Mouse (Mus musculus): ENCODE results near the gene Clip3.
A peak's percentile ranks its signal among the peaks of the same experiment; 100 is the strongest.

Clip3 gene

DNA sequence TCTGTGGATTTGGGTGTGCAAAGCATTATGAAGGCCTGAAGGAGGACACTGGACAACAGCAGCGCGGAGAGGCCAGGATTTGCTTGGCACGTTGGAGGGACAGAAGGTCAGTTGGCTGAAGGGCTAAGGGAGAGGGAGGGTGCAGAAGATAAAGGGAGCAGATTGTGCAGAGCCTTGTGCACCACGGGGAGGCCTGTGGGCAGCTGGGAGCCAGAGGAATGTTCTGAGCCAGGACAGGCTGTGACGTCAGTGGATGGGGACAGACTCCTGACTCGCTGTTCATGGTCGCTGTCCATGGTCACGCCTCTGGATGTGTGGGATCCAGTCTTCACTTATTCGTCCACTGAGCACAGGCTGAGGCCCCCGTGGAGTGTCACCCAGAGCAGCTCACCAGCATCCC, 3.6 kb downstream of the Clip3 start:
- DNase-seq (ENCODE audit: low spot score): no peak

GRCm38 (mm10) chr7:30296816-30297215, 5.3 kb downstream of the Clip3 start:
- DNase-seq (ENCODE audit: low spot score): no peak

DNA sequence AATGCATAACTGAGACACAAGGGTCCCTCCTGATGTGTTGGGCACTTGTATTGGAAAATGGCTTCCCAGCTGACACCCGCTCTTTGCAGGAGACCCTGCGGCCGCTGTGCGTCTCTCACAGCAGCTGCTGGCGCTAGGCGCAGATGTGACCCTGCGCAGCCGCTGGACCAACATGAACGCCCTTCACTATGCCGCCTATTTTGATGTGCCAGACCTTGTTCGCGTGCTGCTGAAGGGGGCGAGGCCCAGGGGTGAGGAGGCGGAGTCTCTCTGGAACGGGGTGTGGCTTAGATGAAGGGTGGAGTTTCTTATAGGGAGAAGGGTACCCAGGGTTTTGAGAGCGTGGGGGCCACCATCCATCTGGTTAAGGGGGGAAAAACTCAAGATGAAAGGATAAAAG, 5.7 kb downstream of the Clip3 start:
- no peak for DNase-seq (ENCODE audit: low spot score)

DNA sequence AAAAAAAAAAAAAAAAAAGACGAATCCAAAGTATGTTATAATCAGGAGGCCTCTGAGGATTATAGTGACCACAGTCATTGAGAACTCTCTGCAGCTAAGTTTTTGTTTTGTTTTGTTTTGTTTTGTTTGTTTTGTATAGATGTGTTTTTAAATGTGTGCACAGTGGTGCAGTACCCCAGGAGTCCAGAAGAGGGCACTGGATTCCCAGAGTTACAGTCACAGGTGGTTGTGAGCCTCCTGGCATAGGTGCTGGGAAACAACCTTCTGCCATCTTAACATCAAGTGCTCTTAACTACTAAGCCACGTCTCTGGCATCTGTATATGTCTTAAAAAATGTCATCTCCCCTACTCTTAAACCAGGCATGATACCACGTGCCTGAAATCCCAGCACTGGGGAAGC, 9.4 kb downstream of the Clip3 start:
- no peak for DNase-seq (ENCODE audit: low spot score)

- DNase-seq (ENCODE audit: low spot score): no peak
These were observed 14.7 kb downstream of the Clip3 start for GRCm38 (mm10) chr7:30306083-30306779.

GRCm38 (mm10) chr7:30308076-30309005, 16.8 kb downstream of the Clip3 start, which contains the start of gene Alkbh6:
Gene Alkbh6 (plus strand): TSS chr7:30308717.
- peak; percentile 96 for DNase-seq (ENCODE audit: low spot score)

GRCm38 (mm10) chr7:30309395-30310129, 18.0 kb downstream of the Clip3 start:
- no peak for DNase-seq (ENCODE audit: low spot score)

GRCm38 (mm10) chr7:30310136-30310535, 18.6 kb downstream of the Clip3 start:
- no peak for DNase-seq (ENCODE audit: low spot score)

GRCm38 (mm10) chr7:30313666-30314320, 22.3 kb downstream of the Clip3 start:
- no peak for DNase-seq (ENCODE audit: low spot score)

DNA sequence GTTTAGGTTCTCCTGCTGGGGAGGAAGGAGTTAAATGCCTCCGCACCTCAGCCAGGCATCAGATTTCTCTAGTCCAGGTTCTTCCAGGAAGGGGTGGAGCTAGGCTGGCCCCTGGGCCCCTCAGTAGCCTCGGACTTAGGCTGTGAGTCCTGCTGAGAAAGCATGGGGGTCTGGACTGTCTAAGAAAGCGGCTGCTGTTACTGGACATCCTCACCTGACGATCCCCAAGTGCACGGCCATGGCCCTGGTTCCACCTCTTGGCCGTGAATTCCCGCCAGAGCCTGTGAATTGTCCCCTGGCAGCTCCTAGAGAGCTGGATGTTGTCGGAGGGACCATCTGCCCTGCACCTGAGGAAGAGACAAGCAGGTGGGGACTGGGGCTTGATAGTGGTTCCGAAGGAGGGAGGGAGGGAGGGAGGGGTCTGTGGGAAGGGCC, 23.2 kb downstream of the Clip3 start, which contains the start of gene Syne4:
Syne4 (plus strand) TSS at position 87 of the 435 bp plus-strand sequence.
- DNase-seq (ENCODE audit: low spot score): no peak

- no peak for DNase-seq (ENCODE audit: low spot score)
These were observed 24.3 kb downstream of the Clip3 start for GRCm38 (mm10) chr7:30315559-30316529.

GRCm38 (mm10) chr7:30318142-30318541, 26.6 kb downstream of the Clip3 start:
- no peak for DNase-seq (ENCODE audit: low spot score)

DNA sequence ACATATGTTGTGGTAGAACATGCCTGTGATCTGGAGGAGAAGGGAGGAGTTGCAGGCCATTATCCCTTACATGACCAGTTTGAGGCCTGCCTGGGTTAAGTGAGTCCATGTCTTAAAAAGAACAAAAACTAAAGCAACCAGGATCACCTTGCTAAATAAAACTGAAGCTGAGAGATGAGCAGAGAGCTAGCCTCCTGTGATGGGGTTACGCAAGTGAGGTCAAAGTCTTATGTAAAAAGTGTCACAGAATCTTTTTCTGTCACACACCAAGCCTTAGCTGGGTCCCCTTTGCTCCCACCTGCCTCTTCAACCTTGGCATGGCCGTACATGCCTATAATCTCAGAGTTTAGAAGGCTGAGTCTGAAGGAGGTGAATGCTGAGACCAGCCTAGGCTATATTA, 29.4 kb downstream of the Clip3 start:
- DNase-seq (ENCODE audit: low spot score): no peak

- no peak for DNase-seq (ENCODE audit: low spot score)
These were observed 30.2 kb downstream of the Clip3 start, which contains the start of gene E130208F15Rik for GRCm38 (mm10) chr7:30321539-30322284. Gene E130208F15Rik (plus strand): TSS chr7:30321740.

GRCm38 (mm10) chr7:30322285-30322667, 30.7 kb downstream of the Clip3 start:
- peak; percentile 85 for DNase-seq (ENCODE audit: low spot score)

- DNase-seq (ENCODE audit: low spot score): no peak
These were observed 31.3 kb downstream of the Clip3 start for GRCm38 (mm10) chr7:30322865-30323264.

DNA sequence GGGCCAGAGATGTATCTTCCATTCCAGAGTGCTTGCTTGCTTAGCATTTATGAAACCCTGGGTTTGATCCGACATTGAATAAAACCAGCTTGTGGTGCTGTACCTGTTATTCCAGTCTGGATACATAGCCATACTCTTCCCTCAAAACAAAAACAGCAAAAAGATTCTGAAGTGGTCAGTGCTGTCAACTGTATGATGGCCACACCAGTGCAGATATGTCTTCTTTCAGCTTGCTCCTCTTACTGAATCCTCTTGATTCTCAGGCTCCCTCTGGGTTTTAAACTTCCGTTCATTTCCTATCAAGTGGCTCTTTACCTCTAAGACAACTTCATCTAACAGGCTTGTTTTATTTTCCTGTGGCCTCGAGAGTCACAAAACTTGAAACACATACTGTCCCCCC, 32.3 kb downstream of the Clip3 start, which contains the start of gene Sdhaf1:
Sdhaf1 (minus strand) TSS at position 101 of the 400 bp plus-strand sequence.
- DNase-seq (ENCODE audit: low spot score): no peak

DNA sequence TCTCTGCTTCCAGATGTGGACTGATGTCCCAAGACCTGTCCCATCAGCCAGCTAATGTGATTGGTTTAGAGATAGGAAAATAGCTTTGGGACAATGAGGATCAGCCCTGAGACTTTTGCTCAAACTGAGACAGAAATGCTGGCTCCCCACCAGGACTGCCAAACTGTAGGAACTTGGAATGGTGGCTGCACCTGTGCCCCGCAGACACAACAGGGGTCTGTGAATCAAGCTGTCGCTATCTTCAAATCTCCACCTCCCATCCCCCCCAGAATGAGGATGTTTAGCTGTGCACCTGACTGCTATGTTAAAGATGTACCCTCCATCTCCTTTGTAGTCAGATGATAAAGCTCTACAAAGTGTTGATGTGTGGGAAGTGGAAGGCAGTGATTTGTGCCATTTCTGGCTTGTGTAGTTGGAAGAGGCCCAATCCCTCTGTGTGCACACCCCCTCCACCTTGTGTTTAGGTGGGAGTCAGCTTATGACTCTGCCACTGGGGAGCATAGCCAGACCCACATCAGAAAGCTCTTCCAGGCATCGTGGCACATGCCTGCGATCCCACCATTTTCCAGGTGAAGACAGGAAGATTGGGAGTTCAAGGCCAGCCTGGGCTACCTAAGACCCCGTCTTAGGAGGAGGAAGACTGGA, 32.9 kb downstream of the Clip3 start:
- DNase-seq (ENCODE audit: low spot score): no peak

DNA sequence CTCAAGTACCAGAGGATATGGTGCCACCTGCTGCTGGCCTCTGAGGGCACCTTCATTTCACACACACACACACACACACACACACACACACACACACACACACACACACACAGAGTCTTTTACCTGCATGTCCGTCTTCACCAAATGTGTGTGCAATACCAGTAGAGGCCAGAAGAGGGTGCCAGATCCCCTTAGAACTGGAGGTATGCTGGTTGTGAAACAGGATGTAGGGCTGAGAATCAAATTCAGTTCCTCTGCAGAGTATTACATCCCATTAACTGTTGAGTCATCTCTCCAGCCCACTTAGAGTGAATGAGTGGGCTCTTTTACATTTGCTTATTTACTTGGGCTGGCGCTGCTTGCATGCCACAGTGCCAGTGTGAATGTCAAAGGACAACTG, 33.8 kb downstream of the Clip3 start:
- DNase-seq (ENCODE audit: low spot score): no peak

Data from layer of hippocampus, adult 9-10 months (tissue).